Mouse (Mus musculus) kidney, embryonic 16.5 days (tissue): ENCODE measurements at regions not wholly inside any gene's neighbourhood (a gene's known extent, or its start where the extent isn't known, plus 50 kb on each side); places are given as distances from the start of the nearest gene placed in this dataset.

Experiments
- ATAC-seq: fragments of 200-750 bp; cut with Nextera tagmentation; 2 replicates; pipeline ENCODE4 v1.8.0; 2017; ENCODE audit warnings: moderate TSS enrichment; ENCODE audit not compliant: low FRiP score, low TSS enrichment
- H3K27ac ChIP-seq: fragments of 300-500 bp; sonication (generic); 2 replicates; pipeline ENCODE4 v1.5.1; 2014; ENCODE audit warnings: low read length
- H3K27me3 ChIP-seq: fragments of 300-500 bp; sonication (generic); 2 replicates; pipeline ENCODE4 v1.6.1; 2014; ENCODE audit warnings: low read length, control low read depth, mixed read lengths; ENCODE audit not compliant: insufficient read depth
- H3K36me3 ChIP-seq: fragments of 300-500 bp; sonication (generic); 2 replicates; pipeline ENCODE4 v1.6.1; 2014; ENCODE audit warnings: low read length, control low read depth, mixed read lengths; ENCODE audit not compliant: insufficient read depth
- H3K4me1 ChIP-seq: fragments of 300-500 bp; sonication (generic); 2 replicates; pipeline ENCODE4 v1.6.1; 2014; ENCODE audit warnings: low read length, control low read depth, mixed read lengths; ENCODE audit not compliant: insufficient read depth
- H3K4me2 ChIP-seq: fragments of 300-500 bp; sonication (generic); replicated peaks from 2 replicates; pipeline ENCODE4 v1.6.1; 2014; ENCODE audit warnings: low read depth, low read length
- H3K4me3 ChIP-seq: fragments of 300-500 bp; sonication (generic); 2 replicates; pipeline ENCODE4 v1.5.1; 2014; ENCODE audit warnings: mild to moderate bottlenecking, low read length
- H3K9ac ChIP-seq: fragments of 300-500 bp; sonication (generic); replicated peaks from 2 replicates; pipeline ENCODE4 v1.6.1; 2014; ENCODE audit warnings: low read length
- H3K9me3 ChIP-seq: fragments of 300-500 bp; sonication (generic); 2 replicates; pipeline ENCODE4 v1.6.1; 2016; ENCODE audit warnings: low read length, control low read depth
- WGBS: fragments of 180-500 bp; shearing (Covaris S2); extraction: QIAGEN DNeasy Blood & Tissue Kit; methylation state at CpG from one replicate; pipeline ENCODE4 v1.1.7; 2014; 5-methylcytosine and 5-hydroxymethylcytosine counted together

DNA sequence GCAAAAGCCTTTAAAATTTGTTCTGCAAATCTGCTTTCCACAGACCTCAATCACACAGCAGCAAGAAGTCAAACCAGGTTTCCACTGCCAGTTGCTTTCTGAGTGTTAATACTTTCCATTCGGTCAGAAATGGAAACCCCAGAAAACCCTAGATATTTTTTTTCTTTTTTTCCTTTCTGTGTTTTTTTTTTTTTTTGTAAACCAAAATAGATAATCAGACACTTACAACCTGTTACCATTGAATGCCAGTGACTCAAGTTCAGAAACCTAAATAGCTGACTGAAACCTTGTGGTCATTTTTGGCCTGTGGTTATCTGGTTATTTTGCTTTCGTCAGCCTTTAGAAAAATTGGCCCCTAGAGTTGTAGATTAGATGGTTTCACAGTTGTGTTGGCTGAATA lies 93.2 kb upstream of the Zc3h12c start:
- Histone ChIP-seq H3K9me3 (no peaks in the 10 kb centered on the region), H3K36me3 (no peaks in the 10 kb centered on the region), H3K27me3 (no peaks in the 10 kb centered on the region), H3K9ac (no peak overlapping the region), H3K27ac (no peak overlapping the region), H3K4me2 (no peak overlapping the region), H3K4me1 (no peaks in the 10 kb centered on the region), H3K4me3 (no peak overlapping the region)
- no peak for ATAC-seq
- WGBS: 89% methylated on average over 2 of the region's 2 CpGs

DNA sequence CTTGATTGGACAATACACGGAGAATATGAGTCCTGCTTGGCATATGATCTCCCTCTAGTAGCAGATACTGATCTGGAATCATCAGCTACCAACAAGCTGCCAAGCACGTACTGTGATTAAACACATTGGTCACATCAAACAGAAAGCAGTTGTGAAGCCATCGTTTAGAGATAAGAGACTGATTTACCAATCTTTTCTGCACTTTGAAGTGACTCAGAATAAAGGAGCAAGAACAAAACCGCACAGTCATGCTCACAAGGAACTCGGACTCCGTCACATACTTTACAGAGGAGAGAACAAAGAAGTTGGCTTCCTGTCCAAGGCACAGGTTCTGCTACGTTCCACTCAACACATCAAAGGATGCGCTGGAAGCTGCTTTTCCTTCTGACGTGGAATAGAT lies 91.1 kb upstream of the Zc3h12c start:
- Histone ChIP-seq H3K4me2 (no peak overlapping the region), H3K9me3 (no peaks in the 10 kb centered on the region), H3K27me3 (no peaks in the 10 kb centered on the region), H3K36me3 (no peaks in the 10 kb centered on the region), H3K27ac (no peak overlapping the region), H3K4me3 (no peak overlapping the region), H3K9ac (no peak overlapping the region), H3K4me1 (no peaks in the 10 kb centered on the region)
- ATAC-seq: no peak
- 53% methylated on average over 9 of the region's 9 CpGs for WGBS

DNA sequence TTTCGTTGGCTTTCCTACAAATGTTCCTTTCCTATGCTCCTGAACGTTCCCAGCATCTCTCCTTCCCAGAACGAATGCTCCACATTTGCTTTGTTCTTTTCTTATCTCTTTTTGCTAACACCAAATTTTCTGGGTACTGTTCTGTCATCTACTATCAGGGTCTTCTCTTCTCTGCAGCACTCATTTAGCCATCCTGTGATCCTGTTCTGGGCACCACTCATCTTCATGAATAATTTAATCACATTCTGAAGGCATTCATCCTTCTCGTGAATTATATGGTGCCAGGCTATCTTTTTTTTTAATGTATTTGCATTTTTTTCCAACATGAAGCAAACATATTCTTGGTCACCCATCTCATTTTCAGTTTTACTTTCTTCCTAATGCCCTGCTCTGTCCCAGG lies 87.3 kb upstream of the Zc3h12c start:
- Histone ChIP-seq H3K4me1 (no peaks in the 10 kb centered on the region), H3K9ac (no peak overlapping the region), H3K27ac (no peak overlapping the region), H3K36me3 (no peaks in the 10 kb centered on the region), H3K9me3 (no peaks in the 10 kb centered on the region), H3K4me2 (no peak overlapping the region), H3K27me3 (no peaks in the 10 kb centered on the region), H3K4me3 (no peak overlapping the region)
- WGBS: 80% methylated on average over 4 of the region's 4 CpGs
- ATAC-seq: no peak

GRCm38 (mm10) chr9:52254475-52254874 lies 86.1 kb upstream of the Zc3h12c start:
- Histone ChIP-seq H3K4me1 (no peaks in the 10 kb centered on the region), H3K36me3 (no peaks in the 10 kb centered on the region), H3K4me2 (no peak overlapping the region), H3K4me3 (no peak overlapping the region), H3K27ac (no peak overlapping the region), H3K9ac (no peak overlapping the region), H3K9me3 (no peaks in the 10 kb centered on the region), H3K27me3 (no peaks in the 10 kb centered on the region)
- ATAC-seq: no peak
- WGBS: 77% methylated on average over 6 of the region's 6 CpGs

- no peak for ATAC-seq
- Histone ChIP-seq H3K4me1 (no peaks in the 10 kb centered on the region), H3K36me3 (no peaks in the 10 kb centered on the region), H3K27me3 (no peaks in the 10 kb centered on the region), H3K27ac (no peak overlapping the region), H3K9me3 (no peaks in the 10 kb centered on the region), H3K9ac (no peak overlapping the region), H3K4me3 (no peak overlapping the region), H3K4me2 (no peak overlapping the region)
- WGBS: 91% methylated on average over 5 of the region's 5 CpGs
Measured at GRCm38 (mm10) chr9:52251455-52251854, 83.1 kb upstream of the Zc3h12c start.

GRCm38 (mm10) chr9:52246712-52247111 lies 78.3 kb upstream of the Zc3h12c start:
- H3K9me3 ChIP-seq: no peaks in the 10 kb centered on the region
- no peak overlapping the region for H3K9ac ChIP-seq
- H3K4me1 ChIP-seq: no peaks in the 10 kb centered on the region
- no peak overlapping the region for H3K27ac ChIP-seq
- H3K36me3 ChIP-seq: no peaks in the 10 kb centered on the region
- ATAC-seq: no peak
- H3K27me3 ChIP-seq: no peaks in the 10 kb centered on the region
- 88% methylated on average over 1 of the region's 1 CpGs for WGBS
- H3K4me3 ChIP-seq: no peak overlapping the region
- no peak overlapping the region for H3K4me2 ChIP-seq

DNA sequence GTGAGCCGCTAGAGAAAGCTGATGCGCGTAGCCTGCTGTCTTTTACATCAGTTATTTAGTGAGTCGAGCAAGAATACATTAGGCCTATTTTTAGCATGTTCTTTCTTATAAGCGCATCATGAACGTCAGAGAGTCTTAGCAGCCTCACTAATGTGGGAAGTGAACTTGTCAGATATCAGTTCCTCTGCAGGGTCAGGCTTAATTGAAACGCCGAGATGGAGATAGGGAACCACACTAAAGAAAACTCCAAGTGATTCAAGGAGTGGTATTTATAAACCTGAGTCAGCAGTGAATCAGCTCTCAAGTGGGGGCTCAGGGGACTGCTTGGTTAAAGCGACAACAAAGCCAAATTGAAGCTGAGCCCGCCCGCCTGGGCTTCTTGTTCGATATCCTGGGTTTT lies 75.7 kb upstream of the Zc3h12c start:
- WGBS: 75% methylated on average over 12 of the region's 12 CpGs
- no peak overlapping the region for H3K4me3 ChIP-seq

DNA sequence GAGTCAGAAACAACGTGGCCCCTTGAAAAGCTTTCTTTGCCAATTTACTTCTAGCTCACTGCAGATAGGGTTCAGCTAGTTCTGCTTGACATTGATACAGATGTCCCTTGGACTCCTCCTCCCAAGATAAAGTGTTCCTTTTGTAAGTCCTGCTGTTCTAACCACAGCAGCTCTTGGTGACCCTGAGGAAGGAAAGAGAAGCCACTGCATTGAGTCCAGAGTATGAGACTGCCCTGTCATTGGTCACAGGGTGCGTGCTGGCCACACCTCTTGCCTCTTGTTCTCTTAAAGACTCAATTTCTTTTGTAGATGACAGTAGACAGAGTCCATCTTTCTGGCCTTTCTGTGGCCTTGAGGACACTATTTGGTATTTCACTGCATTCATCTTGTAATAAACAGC lies 74.7 kb upstream of the Zc3h12c start:
- Histone ChIP-seq H3K4me1 (no peaks in the 10 kb centered on the region), H3K27me3 (no peaks in the 10 kb centered on the region), H3K4me3 (no peak overlapping the region), H3K9me3 (no peaks in the 10 kb centered on the region), H3K9ac (no peak overlapping the region), H3K36me3 (no peaks in the 10 kb centered on the region), H3K27ac (no peak overlapping the region), H3K4me2 (no peak overlapping the region)
- ATAC-seq: no peak
- 89% methylated on average over 2 of the region's 2 CpGs for WGBS

More for the DNA sequence above, 75.7 kb upstream of the Zc3h12c start:
- no peak overlapping the region for H3K27ac ChIP-seq
- no peak for ATAC-seq
- no peaks in the 10 kb centered on the region for H3K4me1 ChIP-seq
- H3K9ac ChIP-seq: no peak overlapping the region
- H3K4me2 ChIP-seq: no peak overlapping the region
- H3K9me3 ChIP-seq: no peaks in the 10 kb centered on the region
- H3K36me3 ChIP-seq: no peaks in the 10 kb centered on the region
- no peaks in the 10 kb centered on the region for H3K27me3 ChIP-seq

- Histone ChIP-seq H3K4me3 (no peak overlapping the region), H3K27ac (no peak overlapping the region), H3K4me2 (no peak overlapping the region), H3K4me1 (no peaks in the 10 kb centered on the region), H3K36me3 (no peaks in the 10 kb centered on the region), H3K27me3 (no peaks in the 10 kb centered on the region), H3K9ac (no peak overlapping the region), H3K9me3 (no peaks in the 10 kb centered on the region)
- WGBS: 70% methylated on average over 4 of the region's 4 CpGs
- ATAC-seq: no peak
Measured at GRCm38 (mm10) chr9:52241577-52241976, 73.2 kb upstream of the Zc3h12c start.

GRCm38 (mm10) chr9:52240585-52241320 lies 72.4 kb upstream of the Zc3h12c start:
- Histone ChIP-seq H3K9me3 (no peaks in the 10 kb centered on the region), H3K9ac (no peak overlapping the region), H3K4me1 (no peaks in the 10 kb centered on the region), H3K36me3 (no peaks in the 10 kb centered on the region), H3K27ac (no peak overlapping the region), H3K4me2 (no peak overlapping the region), H3K27me3 (no peaks in the 10 kb centered on the region), H3K4me3 (no peak overlapping the region)
- 73% methylated on average over 12 of the region's 12 CpGs for WGBS
- ATAC-seq: no peak
